Mouse (Mus musculus) left cerebral cortex, adult 8-10 months (tissue): ENCODE results near the gene Ptpn9. TPM values are rescaled to one million over a fixed set of nuclear protein-coding genes. Genes with fewer than 3 reads are reported as not detected.
"Not testable (repeated sequence)": the region's sequence is repeated elsewhere in the genome, so short reads cannot be mapped to it uniquely, and the experiment has no call there.

Source experiments
- DNase-seq, 2 experiments: peaks; one replicate each; pipeline ENCODE4 v3.0.0; 2022; ENCODE audit warnings: low spot score in 2 of 2
- total RNA-seq, 4 experiments: library from RNA; stranded (reverse); gene quantifications; 2 replicates each; pipeline ENCODE4 v1.2.4; 2022

Ptpn9 gene
- 10 to 100 TPM; 24.8 to 30.6 (median 25.6) TPM for total RNA-seq

GRCm38 (mm10) chr9:56994286-56995197 is at the start of gene Ptpn9:
Ptpn9 (plus strand) TSS chr9:56994923.
- peak; percentile 61 to 74 for DNase-seq

DNA sequence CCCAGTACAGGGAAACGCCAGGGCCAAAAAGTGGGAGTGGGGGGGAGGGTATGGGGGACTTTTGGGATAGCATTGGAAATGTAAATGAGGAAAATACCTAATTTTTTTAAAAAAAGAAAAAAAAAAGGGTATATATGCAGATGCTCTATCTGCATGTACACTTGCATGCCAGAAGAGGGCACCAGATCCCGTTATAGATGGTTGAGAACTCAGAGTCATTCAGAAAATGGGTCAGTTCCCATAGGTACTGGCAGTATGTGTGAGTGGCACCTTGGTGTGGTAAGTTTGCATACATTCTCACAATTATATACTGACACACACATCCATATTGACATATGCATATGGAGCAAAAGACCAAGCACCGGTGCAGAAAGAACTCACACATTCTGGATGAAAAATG is 47.2 kb upstream of the Ptpn9 start:
- not testable (repeated sequence) for DNase-seq

DNA sequence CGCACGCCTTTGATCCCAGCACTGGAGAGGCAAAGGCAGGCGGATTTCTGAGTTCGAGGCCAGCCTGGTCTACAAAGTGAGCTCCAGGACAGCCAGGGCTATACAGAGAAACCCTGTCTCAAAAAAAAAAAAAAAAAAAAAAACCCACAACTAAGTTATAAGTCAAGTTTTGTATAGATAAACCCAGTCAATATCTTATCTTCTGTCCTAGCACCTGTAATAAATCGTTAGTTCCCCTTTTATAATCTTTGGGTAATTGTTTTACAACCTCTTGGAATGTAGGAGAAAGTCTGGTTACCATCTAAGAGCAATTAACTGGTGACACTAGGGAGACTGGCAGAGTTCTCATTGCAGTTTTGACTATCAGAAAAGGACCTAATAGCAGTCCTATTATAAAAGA is 46.0 kb upstream of the Ptpn9 start:
- DNase-seq, result not testable (repeated sequence)

GRCm38 (mm10) chr9:56949767-56950166 is 45.0 kb upstream of the Ptpn9 start:
- no peak for DNase-seq

GRCm38 (mm10) chr9:56950414-56951400 is 44.0 kb upstream of the Ptpn9 start, which contains the start of gene Snupn:
Snupn (plus strand) TSS chr9:56950878.
- peak; percentile 84 to 94 for DNase-seq

GRCm38 (mm10) chr9:56953562-56953961 is 41.2 kb upstream of the Ptpn9 start:
- DNase-seq, result no peak

GRCm38 (mm10) chr9:56956966-56957675 is 37.6 kb upstream of the Ptpn9 start:
- no peak for DNase-seq

DNA sequence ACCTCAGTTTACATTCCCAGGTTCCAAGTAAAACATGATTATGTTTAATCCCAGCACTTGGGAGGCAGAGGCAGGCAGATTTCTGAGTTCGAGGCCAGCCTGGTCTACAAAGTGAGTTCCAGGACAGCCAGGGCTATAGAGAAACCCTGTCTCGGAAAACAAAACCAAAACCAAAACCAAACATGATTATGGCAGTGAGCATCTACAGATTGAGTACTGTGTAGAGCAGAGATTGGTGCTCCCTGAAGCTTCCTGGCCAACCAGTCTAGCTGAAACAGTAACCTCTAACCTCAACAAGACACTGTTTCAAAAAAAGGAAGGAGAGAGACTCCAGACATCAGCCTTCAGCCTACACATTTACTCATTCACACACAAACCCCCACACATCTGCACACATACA is 36.0 kb upstream of the Ptpn9 start:
- DNase-seq, result no peak

DNA sequence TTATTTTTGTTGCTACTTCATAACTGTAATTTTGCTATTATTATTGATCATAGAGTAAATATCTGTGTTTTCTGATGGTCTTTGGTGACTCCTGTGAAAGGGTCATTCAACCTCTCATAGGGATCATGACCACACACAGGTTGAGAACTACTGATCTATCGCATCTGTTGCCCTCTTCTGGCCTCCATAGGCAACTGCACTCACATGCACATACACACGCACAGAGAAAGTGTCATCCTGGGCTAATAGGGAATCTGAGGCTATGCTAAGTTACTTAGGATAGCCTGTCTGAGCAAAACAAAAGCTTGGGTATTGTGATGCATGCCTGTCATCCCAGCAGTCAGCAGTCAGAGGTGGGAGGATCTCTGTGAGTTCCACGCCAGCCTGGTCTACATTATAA is 33.1 kb upstream of the Ptpn9 start:
- no peak for DNase-seq

- DNase-seq, result no peak
These were observed 24.6 kb upstream of the Ptpn9 start for GRCm38 (mm10) chr9:56970158-56970557.

- no peak for DNase-seq
These were observed 20.7 kb upstream of the Ptpn9 start for GRCm38 (mm10) chr9:56973960-56974524.

GRCm38 (mm10) chr9:56975199-56975598 is 19.5 kb upstream of the Ptpn9 start:
- DNase-seq, result no peak

- DNase-seq, result no peak
These were observed 14.5 kb upstream of the Ptpn9 start for GRCm38 (mm10) chr9:56980186-56980585.

DNA sequence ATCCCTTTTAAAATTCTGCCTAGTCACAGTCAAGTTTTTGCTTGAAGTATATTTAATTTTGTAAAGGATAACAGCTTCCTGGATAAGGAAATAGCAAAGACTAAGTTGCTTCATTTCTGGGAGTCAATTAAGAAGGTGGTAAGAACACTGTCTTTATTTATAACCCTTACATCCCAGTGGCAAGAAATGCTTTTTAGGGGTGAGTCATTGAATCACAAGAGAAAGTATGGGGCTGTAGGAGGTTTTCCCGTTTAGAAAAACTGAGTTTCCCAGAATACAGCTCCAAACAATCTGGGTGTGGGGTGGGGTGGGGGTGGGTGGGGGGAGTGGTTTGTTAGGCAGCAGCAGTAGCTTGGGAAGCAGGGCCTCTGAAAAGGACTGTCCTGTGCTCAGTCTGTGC is 13.2 kb upstream of the Ptpn9 start:
- no peak for DNase-seq

DNA sequence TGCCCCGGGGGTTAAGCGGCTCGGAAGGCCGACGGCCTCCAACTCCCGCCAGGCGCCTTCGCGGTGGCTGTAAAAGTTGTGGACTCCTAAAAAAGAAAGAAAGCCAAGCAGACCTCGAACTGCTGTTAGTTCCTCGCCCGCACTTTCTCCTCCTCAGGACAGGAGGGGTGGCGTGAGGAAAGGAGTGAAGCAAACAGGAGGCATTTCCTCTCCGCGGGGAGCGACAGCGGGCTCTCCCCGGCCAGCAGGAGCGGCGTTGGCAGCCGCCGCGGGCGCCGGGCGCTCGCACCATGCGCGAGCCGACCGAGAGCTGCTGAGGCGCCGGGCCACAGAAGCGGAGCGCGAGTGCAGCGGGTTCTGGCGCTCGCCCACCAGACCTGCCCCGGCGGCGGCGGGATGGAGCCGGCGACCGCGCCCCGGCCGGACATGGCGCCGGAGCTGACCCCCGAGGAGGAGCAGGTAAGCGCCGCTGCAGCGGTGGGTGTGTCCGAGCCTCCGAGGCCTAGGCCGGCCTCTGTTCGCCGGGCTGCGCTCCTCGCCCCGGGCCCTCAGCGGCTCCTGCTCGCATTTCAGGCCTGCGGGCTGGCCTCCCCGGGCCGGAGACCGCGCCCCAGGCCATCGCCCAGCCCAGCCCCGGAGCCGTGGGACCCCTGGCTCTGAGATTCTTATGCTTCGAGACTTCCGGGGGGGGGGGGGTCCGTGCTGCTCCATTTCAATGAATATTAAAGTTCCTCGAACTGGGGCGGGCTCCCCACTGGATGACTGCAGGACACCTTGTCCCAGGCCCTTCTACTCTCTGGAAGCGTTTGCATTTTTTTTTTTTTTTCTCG is 690 bp downstream of the Ptpn9 start:
- peak in 1 of 2 experiments; percentile 30 for DNase-seq

GRCm38 (mm10) chr9:56996028-56996346 is 1.3 kb downstream of the Ptpn9 start:
- peak in 1 of 2 experiments; percentile 12 for DNase-seq

DNA sequence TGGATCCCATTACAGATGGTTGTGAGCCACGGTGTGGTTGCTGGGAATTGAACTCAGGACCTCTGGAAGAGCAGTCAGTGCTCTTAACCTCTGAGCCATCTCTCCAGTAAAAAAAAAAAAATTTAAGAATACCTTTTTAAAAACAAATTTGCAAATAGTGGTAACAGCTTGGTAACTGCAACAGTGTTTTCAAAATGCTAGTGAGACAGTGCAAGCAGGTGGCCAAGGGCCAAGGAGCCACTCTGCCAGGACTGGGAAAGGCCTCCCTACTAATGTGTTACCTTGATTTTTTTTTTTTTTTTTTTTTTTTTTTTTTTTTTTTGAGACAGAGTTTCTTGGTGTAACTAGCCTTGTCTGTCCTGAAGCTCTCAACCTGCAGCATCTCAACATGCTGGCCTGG is 2.5 kb downstream of the Ptpn9 start:
- not testable (repeated sequence) for DNase-seq

GRCm38 (mm10) chr9:57003011-57003410 is 8.3 kb downstream of the Ptpn9 start:
- no peak for DNase-seq

DNA sequence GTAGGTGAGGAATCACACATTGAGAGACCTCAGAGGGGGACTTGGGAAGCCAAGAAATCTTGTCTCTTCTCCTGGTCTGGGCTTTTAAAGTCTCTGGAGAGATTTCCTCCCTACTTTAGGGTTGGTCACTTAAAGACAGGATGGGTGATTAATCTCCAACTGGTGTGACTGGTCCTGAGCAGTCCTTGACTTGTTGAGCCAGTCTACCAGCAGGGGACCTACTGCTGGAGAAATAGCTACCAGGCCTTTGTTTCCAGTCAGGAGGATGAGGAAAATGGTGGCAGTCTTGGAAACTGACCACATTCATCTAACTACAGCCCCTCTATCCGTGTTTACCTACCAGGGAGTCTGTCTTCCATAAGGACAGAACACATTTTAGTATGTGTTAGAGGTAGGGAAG is 17.7 kb downstream of the Ptpn9 start:
- DNase-seq, result no peak

DNA sequence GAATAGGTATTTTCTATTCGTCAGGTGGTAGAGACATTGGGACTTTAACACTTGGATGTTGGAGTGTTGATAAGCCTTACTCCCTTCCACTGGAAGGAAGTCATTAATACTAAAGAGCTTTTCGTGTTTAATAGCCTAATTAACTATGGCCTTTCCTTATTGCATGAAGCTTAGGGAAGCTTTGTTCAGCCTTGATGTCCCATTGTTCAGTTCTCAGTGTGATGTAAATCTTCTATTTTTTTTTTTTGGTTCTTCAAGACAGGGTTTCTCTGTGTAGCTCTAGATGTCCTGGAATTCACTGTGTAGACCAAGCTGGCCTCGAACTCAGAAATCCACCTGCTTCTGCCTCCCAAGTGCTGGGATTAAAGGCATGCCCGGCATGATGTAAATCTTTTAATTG is 18.2 kb downstream of the Ptpn9 start:
- DNase-seq, result no peak
